Mouse (Mus musculus): ENCODE results near the gene Pld5. TPM values are rescaled to one million over a fixed set of nuclear protein-coding genes. Genes with fewer than 3 reads are reported as not detected.

The Pld5 gene
- not detected in 2 replicates for total RNA-seq (2017)

DNA sequence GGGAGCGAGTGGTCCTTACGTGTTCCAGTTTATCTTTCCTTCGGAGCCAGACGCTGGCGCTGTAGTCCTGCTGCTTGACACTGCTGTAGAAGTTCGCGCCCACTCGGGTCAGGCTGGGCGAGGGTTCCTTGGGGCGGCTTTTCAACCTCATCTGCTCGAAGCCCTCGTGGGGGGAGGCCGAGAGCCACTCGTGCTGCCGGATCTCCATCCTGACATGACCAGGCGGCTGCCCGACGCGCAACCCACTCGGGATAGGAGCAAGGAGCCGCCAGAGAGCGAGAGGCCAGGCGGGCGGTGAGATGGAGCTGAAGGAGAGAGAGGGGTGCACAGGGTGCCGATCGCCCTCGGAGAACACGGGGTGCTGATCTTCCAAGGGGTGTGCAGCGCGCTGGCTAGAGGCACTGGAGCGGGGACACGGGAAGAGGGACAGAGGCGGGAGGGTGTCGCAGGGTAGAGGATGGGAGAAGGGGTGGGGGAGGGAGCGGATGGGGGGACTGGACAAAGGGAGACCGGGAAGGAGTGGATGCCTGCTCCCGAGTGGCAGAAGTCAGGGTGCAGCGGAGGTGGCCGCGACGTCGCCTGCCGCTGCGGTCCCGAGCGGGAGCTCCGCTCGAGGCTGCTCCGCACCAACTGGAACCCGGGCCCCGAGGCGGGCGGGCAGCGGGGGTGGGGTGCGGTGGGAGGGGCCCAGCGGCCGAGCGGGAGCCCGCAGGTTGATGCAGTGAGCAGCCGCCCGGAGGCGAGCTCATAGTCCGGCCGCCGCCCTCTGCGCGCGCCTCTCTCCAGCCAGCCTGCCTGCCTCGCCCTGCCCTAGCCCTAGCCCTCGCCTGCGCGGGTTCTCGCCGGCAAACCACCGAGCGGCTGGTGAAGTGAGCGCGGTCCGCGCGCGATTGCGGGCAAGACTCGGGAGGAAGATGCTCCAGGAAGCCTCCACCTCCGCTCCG, at the start of gene Pld5:
Gene Pld5 (minus strand): TSS at position 646 of the 944 bp plus-strand sequence.
- peak; percentile 44 to 52; a peak in 3 of 4 replicates for ATAC-seq (replicated peaks in 1 of 2; ENCODE audit: insufficient read depth in 1 of 2, low FRiP score in 2 of 2, low TSS enrichment in 1 of 2, low read depth in 1 of 2, poor library complexity in 2 of 2, severe bottlenecking in 2 of 2)

DNA sequence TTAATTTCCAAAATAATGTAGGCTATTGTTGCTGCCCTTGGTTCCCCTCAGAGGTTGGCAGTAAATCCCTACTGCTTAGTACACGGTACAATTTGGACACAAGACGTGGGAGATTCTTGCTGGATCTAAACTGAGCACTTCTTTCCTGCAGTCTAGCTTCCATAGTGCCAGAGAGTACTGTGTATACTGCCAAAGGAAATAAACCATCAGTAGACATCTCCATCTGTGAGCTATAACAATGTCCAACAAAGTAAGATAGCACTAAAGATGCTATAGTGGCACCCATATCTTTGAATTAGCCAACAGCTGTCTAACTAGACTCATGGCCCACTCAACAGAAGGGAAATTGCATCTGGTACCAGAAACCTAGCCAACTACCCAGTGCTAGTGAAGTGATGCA, 40.0 kb upstream of the Pld5 start:
- no peak for ATAC-seq (replicated peaks in 1 of 2; ENCODE audit: insufficient read depth in 1 of 2, low FRiP score in 2 of 2, low TSS enrichment in 1 of 2, low read depth in 1 of 2, poor library complexity in 2 of 2, severe bottlenecking in 2 of 2)

DNA sequence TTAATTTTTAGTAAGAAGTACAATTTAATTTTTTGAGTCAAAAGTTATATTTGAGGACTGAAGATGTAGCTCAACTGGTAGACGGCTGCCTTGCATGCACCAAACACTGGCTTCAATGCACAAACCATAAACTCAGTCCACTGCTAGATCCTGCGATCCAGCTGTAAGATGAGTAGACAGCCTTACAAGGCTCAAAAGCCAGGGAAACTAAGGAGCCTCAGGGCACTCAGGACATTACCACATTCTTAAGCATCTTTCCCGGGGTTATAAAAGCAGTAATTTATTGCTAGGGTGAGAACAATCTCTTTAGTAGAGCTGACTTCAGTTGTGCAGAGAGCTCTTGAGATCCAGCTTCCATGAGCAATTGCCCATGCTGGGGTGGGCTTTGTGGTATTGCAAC, 35.1 kb upstream of the Pld5 start:
- ATAC-seq (replicated peaks in 1 of 2; ENCODE audit: insufficient read depth in 1 of 2, low FRiP score in 2 of 2, low TSS enrichment in 1 of 2, low read depth in 1 of 2, poor library complexity in 2 of 2, severe bottlenecking in 2 of 2) = no peak

GRCm38 (mm10) chr1:176289396-176289795, 14.3 kb upstream of the Pld5 start:
- no peak for ATAC-seq (replicated peaks in 1 of 2; ENCODE audit: insufficient read depth in 1 of 2, low FRiP score in 2 of 2, low TSS enrichment in 1 of 2, low read depth in 1 of 2, poor library complexity in 2 of 2, severe bottlenecking in 2 of 2)

GRCm38 (mm10) chr1:176275611-176275980, 484 bp upstream of the Pld5 start:
- ATAC-seq (replicated peaks in 1 of 2; ENCODE audit: insufficient read depth in 1 of 2, low FRiP score in 2 of 2, low TSS enrichment in 1 of 2, low read depth in 1 of 2, poor library complexity in 2 of 2, severe bottlenecking in 2 of 2) = 0 out of 4 replicates have a peak, but pooled peaks of 1 of the 2 experiments have one; percentile 6

- ATAC-seq (replicated peaks in 1 of 2; ENCODE audit: insufficient read depth in 1 of 2, low FRiP score in 2 of 2, low TSS enrichment in 1 of 2, low read depth in 1 of 2, poor library complexity in 2 of 2, severe bottlenecking in 2 of 2) = no peak
Measured at GRCm38 (mm10) chr1:176248717-176249030, 26.4 kb downstream of the Pld5 start.

GRCm38 (mm10) chr1:176247885-176248716, 27.0 kb downstream of the Pld5 start:
- no peak for ATAC-seq (replicated peaks in 1 of 2; ENCODE audit: insufficient read depth in 1 of 2, low FRiP score in 2 of 2, low TSS enrichment in 1 of 2, low read depth in 1 of 2, poor library complexity in 2 of 2, severe bottlenecking in 2 of 2)

GRCm38 (mm10) chr1:176239199-176239598, 35.9 kb downstream of the Pld5 start:
- ATAC-seq (replicated peaks in 1 of 2; ENCODE audit: insufficient read depth in 1 of 2, low FRiP score in 2 of 2, low TSS enrichment in 1 of 2, low read depth in 1 of 2, poor library complexity in 2 of 2, severe bottlenecking in 2 of 2) = no peak

DNA sequence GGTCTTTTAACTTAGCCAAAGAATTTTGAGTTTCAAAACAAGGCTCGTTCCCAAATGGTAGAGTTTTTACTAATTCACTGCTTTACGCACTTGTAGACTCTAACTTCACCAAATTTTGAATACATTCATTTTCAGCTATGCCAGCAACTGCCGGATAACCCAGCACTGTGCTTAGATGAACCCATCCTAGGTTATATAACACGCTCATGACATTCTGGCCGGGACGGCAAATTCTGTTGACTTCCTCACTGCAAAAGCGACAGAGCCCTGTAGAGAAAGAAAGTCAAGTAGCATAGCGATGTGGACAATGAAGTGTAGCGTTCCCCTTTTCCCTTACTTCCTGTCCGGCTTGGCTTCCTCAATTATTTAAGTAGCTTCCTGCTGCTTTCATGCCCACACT, 51.3 kb downstream of the Pld5 start:
- peak; percentile 52 to 54; a peak in 2 of 4 replicates for ATAC-seq (replicated peaks in 1 of 2; ENCODE audit: insufficient read depth in 1 of 2, low FRiP score in 2 of 2, low TSS enrichment in 1 of 2, low read depth in 1 of 2, poor library complexity in 2 of 2, severe bottlenecking in 2 of 2)

- peak; percentile 69 to 76 for ATAC-seq (replicated peaks in 1 of 2; ENCODE audit: insufficient read depth in 1 of 2, low FRiP score in 2 of 2, low TSS enrichment in 1 of 2, low read depth in 1 of 2, poor library complexity in 2 of 2, severe bottlenecking in 2 of 2)
Measured at GRCm38 (mm10) chr1:176223196-176223595, 51.9 kb downstream of the Pld5 start.

GRCm38 (mm10) chr1:176218217-176218616, 56.9 kb downstream of the Pld5 start:
- no peak for ATAC-seq (replicated peaks in 1 of 2; ENCODE audit: insufficient read depth in 1 of 2, low FRiP score in 2 of 2, low TSS enrichment in 1 of 2, low read depth in 1 of 2, poor library complexity in 2 of 2, severe bottlenecking in 2 of 2)

DNA sequence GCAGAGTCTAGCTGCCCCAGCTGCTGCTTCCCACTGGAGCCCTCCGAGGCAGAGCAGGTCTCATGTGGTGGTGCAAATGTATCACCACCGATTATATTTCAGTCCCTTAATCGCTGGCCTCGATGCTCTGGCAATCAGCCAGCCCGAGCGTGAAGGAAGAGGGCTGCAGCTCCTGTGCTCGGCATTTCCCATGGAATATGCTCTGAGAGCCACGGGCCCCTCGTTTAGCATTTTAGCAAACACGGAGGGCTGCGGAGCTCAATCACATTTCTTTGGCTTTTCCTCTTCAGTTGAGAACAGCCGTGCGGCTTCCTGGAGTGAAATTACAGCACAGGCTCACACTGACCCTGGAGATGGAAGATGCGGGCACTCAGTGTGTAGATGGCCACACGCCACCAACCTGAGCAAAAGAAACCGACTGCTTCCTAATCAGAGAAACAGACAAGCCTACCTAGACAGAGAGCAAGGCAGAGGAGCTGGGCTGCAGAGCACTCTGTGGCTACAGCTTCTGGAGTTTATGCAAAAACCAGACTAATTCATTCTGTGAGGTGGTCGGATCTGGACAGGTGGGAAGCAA, 61.4 kb downstream of the Pld5 start:
- no peak for ATAC-seq (replicated peaks in 1 of 2; ENCODE audit: insufficient read depth in 1 of 2, low FRiP score in 2 of 2, low TSS enrichment in 1 of 2, low read depth in 1 of 2, poor library complexity in 2 of 2, severe bottlenecking in 2 of 2)

DNA sequence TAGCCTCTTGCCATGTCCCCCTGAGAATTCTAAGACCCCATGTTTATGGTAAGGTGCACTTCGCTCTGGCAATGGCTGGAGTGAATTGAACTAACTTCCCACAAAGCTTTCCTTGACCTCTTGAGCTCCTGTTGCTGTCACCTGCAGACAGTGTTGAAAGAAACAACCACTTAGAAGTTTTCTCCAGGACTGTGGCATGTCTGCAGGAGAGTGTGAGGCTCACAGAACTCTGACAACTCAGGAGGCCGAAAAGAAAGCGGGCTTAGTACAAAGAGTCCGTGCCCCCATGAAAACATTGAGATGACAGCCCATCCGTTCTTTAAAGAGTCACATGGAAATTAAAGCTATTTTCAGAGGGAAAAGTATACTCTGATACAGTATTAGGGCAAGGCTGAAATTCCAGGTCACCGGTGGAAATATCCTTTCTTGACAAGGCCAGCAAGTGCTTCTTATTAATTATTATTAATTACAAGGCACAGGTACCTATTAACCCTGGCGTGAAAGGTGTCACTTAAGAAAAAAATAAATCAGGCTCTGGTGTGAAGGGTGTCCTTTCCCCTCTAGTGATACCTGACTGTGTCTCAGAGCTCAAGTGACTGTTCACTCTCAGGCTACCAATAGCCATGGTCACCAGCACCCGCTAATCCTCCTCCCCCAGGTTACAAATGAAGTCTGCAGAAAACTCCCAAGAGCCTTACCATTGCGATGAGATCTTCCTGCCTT, 62.0 kb downstream of the Pld5 start:
- ATAC-seq (replicated peaks in 1 of 2; ENCODE audit: insufficient read depth in 1 of 2, low FRiP score in 2 of 2, low TSS enrichment in 1 of 2, low read depth in 1 of 2, poor library complexity in 2 of 2, severe bottlenecking in 2 of 2) = no peak

- no peak for ATAC-seq (replicated peaks in 1 of 2; ENCODE audit: insufficient read depth in 1 of 2, low FRiP score in 2 of 2, low TSS enrichment in 1 of 2, low read depth in 1 of 2, poor library complexity in 2 of 2, severe bottlenecking in 2 of 2)
Measured at GRCm38 (mm10) chr1:176210803-176211202, 64.3 kb downstream of the Pld5 start.

DNA sequence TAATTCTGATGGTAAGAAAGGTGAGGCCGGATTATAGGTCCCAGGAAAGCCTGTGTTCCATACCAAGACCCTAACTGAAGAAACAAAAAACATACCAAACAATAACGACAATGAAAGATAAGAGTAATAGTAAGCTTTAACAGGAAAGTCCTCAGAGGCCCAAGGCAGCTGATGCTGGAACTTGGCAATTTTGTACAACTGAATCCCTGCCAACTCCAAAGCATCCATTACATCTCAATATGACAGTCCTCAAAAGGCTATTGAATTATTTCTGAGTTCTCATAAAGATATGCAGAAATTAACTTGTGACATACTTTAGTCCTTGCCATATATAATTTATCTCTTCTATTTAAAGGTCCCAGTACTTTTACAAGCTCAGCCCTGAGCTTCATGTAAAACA, 67.1 kb downstream of the Pld5 start:
- no peak for ATAC-seq (replicated peaks in 1 of 2; ENCODE audit: insufficient read depth in 1 of 2, low FRiP score in 2 of 2, low TSS enrichment in 1 of 2, low read depth in 1 of 2, poor library complexity in 2 of 2, severe bottlenecking in 2 of 2)

DNA sequence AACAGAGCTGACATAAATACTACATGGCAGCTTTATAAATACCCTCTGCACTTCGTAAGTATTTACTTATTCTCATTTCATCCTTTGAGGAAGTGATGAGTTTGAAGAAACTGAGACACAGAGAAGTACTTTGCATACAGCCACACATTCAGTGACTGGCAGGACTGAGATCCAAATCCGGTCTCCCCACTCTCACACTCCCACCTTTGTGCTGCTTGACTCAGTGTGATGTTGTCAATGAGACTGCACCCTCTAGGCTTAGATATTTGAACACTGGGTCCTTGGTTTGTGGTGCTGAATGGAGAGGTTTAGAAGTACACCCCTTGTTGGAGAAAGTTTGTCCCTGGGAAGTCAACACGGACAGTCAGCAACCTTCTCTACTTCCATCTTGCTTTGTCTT, 72.8 kb downstream of the Pld5 start:
- ATAC-seq (replicated peaks in 1 of 2; ENCODE audit: insufficient read depth in 1 of 2, low FRiP score in 2 of 2, low TSS enrichment in 1 of 2, low read depth in 1 of 2, poor library complexity in 2 of 2, severe bottlenecking in 2 of 2) = no peak

DNA sequence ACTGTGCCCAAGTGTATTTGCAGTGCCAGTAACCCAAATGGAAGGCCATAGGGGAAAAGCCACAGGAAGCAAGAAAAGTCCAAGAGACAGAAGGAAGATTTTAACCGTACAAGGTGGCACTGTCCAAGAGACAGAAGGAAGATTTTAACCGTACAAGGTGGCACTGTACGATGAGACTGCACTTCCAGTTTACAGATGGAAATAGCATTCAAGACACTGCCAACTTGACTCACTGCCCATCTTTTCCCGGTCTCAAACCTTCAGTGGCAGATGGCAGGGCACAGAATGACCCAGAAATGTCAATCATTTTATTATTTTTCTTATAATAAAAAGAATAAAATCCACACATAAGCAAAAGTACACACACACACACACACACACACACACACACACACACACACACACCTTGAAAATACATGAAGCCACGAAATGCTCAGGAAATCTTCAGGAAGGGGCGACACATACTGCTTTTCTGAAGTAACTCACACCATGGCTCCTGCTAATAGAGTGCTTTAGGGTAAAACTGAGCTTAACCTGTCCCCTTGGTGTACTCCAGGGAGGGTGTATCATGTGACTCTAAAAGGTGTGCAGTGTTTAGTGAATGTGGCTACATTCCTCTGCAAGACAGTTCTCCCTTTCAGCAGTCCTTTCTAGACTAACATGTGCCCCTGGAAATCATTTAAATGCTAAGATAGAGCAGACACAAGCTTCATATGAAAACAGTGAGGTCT, 77.9 kb downstream of the Pld5 start:
- ATAC-seq (replicated peaks in 1 of 2; ENCODE audit: insufficient read depth in 1 of 2, low FRiP score in 2 of 2, low TSS enrichment in 1 of 2, low read depth in 1 of 2, poor library complexity in 2 of 2, severe bottlenecking in 2 of 2) = no peak

All from hematopoietic stem cell, adult 5-6 weeks (primary cell).